In genomic region chr15:83774922-83775321, GRCm38 (mm10) we compare ENCODE assay signal across 22 mouse cellular contexts. TPM values are rescaled to one million over a fixed set of nuclear protein-coding genes. Genes with fewer than 3 reads are reported as not detected.
DNase-seq lines count a peak whose midpoint lies in the region; ATAC-seq and TF ChIP-seq lines count a peak whose summit lies in the region.
"Had no signal": no experiment of that assay in that cellular context is flagged by ENCODE, and none has a peak within 500 bp of the region (broad histone marks: within the 10 kb centered on the region; RNA-seq: fewer than 3 reads in every experiment).

No protein-coding gene starts in this region.

- peak; percentile 69; the same call in 1 of the 2 replicates for ATAC-seq in embryonic facial prominence, embryonic 14.5 days (ENCODE audit: low read depth)
- peak; percentile 37; the same call in 1 of the 2 replicates for ATAC-seq in forebrain, embryonic 14.5 days
- ATAC-seq in forebrain, postnatal 0 days = peak; percentile 26; the same call in 1 of the 2 replicates
- ATAC-seq: inflammation-experienced regulatory T-cells, adult 6 months; intestine, postnatal 0 days had no signal

- no peaks in the 10 kb centered on the region for H3K36me3 ChIP-seq in embryonic facial prominence, embryonic 14.5 days (ENCODE audit: control insufficient read depth, insufficient read depth, low read length)
- H3K36me3 ChIP-seq in embryonic facial prominence, embryonic 10.5 days (replicated peaks) = no peaks in the 10 kb centered on the region
- H3K36me3 ChIP-seq in forebrain, embryonic 14.5 days (ENCODE audit: control insufficient read depth, insufficient read depth, low read length) = no peaks in the 10 kb centered on the region
- H3K36me3 ChIP-seq in forebrain, postnatal 0 days (ENCODE audit: insufficient read depth) = no peaks in the 10 kb centered on the region
- H3K36me3 ChIP-seq: embryonic facial prominence, embryonic 13.5 days; heart, embryonic 12.5 days; hindbrain, embryonic 10.5 days; hindbrain, embryonic 15.5 days had no signal

- H3K9me3 ChIP-seq in embryonic facial prominence, embryonic 14.5 days (ENCODE audit: control insufficient read depth, low read length) = no peaks in the 10 kb centered on the region
- no peaks in the 10 kb centered on the region for H3K9me3 ChIP-seq in embryonic facial prominence, embryonic 10.5 days
- no peaks in the 10 kb centered on the region for H3K9me3 ChIP-seq in forebrain, embryonic 14.5 days (replicated peaks; ENCODE audit: control insufficient read depth, low read length)
- no peaks in the 10 kb centered on the region for H3K9me3 ChIP-seq in forebrain, postnatal 0 days (ENCODE audit: low read length)
- H3K9me3 ChIP-seq: embryonic facial prominence, embryonic 13.5 days; heart, embryonic 12.5 days; hindbrain, embryonic 10.5 days; hindbrain, embryonic 15.5 days had no signal

- H3K9ac ChIP-seq in embryonic facial prominence, embryonic 14.5 days (ENCODE audit: low read depth, low read length) = no peak overlapping the region
- H3K9ac ChIP-seq in forebrain, embryonic 14.5 days (ENCODE audit: low read length) = no peak overlapping the region
- no peak overlapping the region for H3K9ac ChIP-seq in forebrain, postnatal 0 days
- H3K9ac ChIP-seq: embryonic facial prominence, embryonic 13.5 days; heart, embryonic 12.5 days; hindbrain, embryonic 15.5 days had no signal

- TF ChIP-seq CTCF in left cerebral cortex, adult 2 months (IDR thresholded peaks at IDR 0.05) = no peak
- TF ChIP-seq CTCF in forebrain, postnatal 0 days (IDR thresholded peaks at IDR 0.05; ENCODE audit: low read depth) = no peak

- DNase-seq in embryonic facial prominence, embryonic 14.5 days (ENCODE audit: low spot score) = peak; percentile 48
- DNase-seq in embryonic facial prominence, embryonic 10.5 days (ENCODE audit: low spot score) = no peak
- peak; percentile 80 for DNase-seq in left cerebral cortex, postnatal 4 days
- no peak for DNase-seq in left cerebral cortex, adult 2 months (ENCODE audit: extremely low spot score in 1 of 2, low spot score in 2 of 2)
- peak; percentile 60 for DNase-seq in forebrain, embryonic 14.5 days (ENCODE audit: low spot score)
- no peak for DNase-seq in forebrain, postnatal 0 days
- no peak for DNase-seq in kidney, adult 18-20 months
- DNase-seq: adrenal gland, adult 2 months; adrenal gland, postnatal 25 days; cerebellum, adult 9-10 months; gastrocnemius, adult 2 months; gastrocnemius, postnatal 25 days had no signal

- H3K27ac ChIP-seq in embryonic facial prominence, embryonic 14.5 days (replicated peaks; ENCODE audit: low read depth, low read length) = no peak overlapping the region
- H3K27ac ChIP-seq in embryonic facial prominence, embryonic 10.5 days (replicated peaks) = no peak overlapping the region
- H3K27ac ChIP-seq in left cerebral cortex, adult 2 months = no peak overlapping the region
- H3K27ac ChIP-seq in forebrain, embryonic 14.5 days (ENCODE audit: low read depth, low read length) = 0 out of 2 replicates have a peak overlapping the region, but pooled peaks have one; percentile 21
- H3K27ac ChIP-seq in forebrain, postnatal 0 days (ENCODE audit: low read depth, low read length) = no peak overlapping the region
- H3K27ac ChIP-seq: embryonic facial prominence, embryonic 13.5 days; gastrocnemius, adult 2 months; hindbrain, embryonic 10.5 days; hindbrain, embryonic 15.5 days had no signal

- peaks cover 16% of the 10 kb centered on the region for H3K27me3 ChIP-seq in embryonic facial prominence, embryonic 14.5 days (replicated peaks; ENCODE audit: control insufficient read depth, insufficient read depth, low read length)
- peaks cover 56% of the 10 kb centered on the region for H3K27me3 ChIP-seq in embryonic facial prominence, embryonic 10.5 days (replicated peaks; ENCODE audit: low read depth, poor library complexity, severe bottlenecking)
- H3K27me3 ChIP-seq in forebrain, embryonic 14.5 days (replicated peaks; ENCODE audit: control insufficient read depth, insufficient read depth, low read length) = no peaks in the 10 kb centered on the region
- no peaks in the 10 kb centered on the region for H3K27me3 ChIP-seq in forebrain, postnatal 0 days (ENCODE audit: insufficient read depth, low read length)

- intact Hi-C loops in left cerebral cortex, postnatal 4 days (cut with DNase I) = no loop called here
- intact Hi-C loops in left cerebral cortex, adult 2 months (cut with DNase I) = loop anchor here (5.0 kb wide), 1 partner anchor 277 kb away; no protein-coding TSS in a partner anchor

- 47% methylated on average over 4 of the region's 4 CpGs for WGBS in embryonic facial prominence, embryonic 14.5 days
- WGBS in embryonic facial prominence, embryonic 10.5 days = 69% methylated on average over 4 of the region's 4 CpGs
- 54% methylated on average over 4 of the region's 4 CpGs for WGBS in forebrain, embryonic 14.5 days
- WGBS in forebrain, postnatal 0 days = 38% methylated on average over 4 of the region's 4 CpGs

- H3K4me1 ChIP-seq in embryonic facial prominence, embryonic 14.5 days (ENCODE audit: control insufficient read depth, insufficient read depth, low read length) = no peaks in the 10 kb centered on the region
- peaks cover 18% of the 10 kb centered on the region for H3K4me1 ChIP-seq in embryonic facial prominence, embryonic 10.5 days
- H3K4me1 ChIP-seq in forebrain, embryonic 14.5 days (ENCODE audit: control insufficient read depth, insufficient read depth, low read length) = peaks cover 13% of the 10 kb centered on the region; the same call in 1 of the 2 replicates
- peaks cover 19% of the 10 kb centered on the region for H3K4me1 ChIP-seq in forebrain, postnatal 0 days (ENCODE audit: insufficient read depth)

- no peak overlapping the region for H3K4me3 ChIP-seq in embryonic facial prominence, embryonic 14.5 days (ENCODE audit: low read depth, low read length)
- H3K4me3 ChIP-seq in embryonic facial prominence, embryonic 10.5 days = no peak overlapping the region
- H3K4me3 ChIP-seq in left cerebral cortex, adult 2 months = no peak overlapping the region
- no peak overlapping the region for H3K4me3 ChIP-seq in forebrain, embryonic 14.5 days (ENCODE audit: low read depth, low read length)
- no peak overlapping the region for H3K4me3 ChIP-seq in forebrain, postnatal 0 days (ENCODE audit: low read depth, low read length)
- H3K4me3 ChIP-seq: embryonic facial prominence, embryonic 13.5 days; erythroblast, embryonic 14.5 days; gastrocnemius, adult 2 months; heart, embryonic 12.5 days; hindbrain, embryonic 10.5 days; hindbrain, embryonic 15.5 days had no signal

- no peak overlapping the region for H3K4me2 ChIP-seq in embryonic facial prominence, embryonic 14.5 days (ENCODE audit: low read depth, low read length)
- no peak overlapping the region for H3K4me2 ChIP-seq in forebrain, embryonic 14.5 days (ENCODE audit: low read length)
- no peak overlapping the region for H3K4me2 ChIP-seq in forebrain, postnatal 0 days (ENCODE audit: low read depth)
- H3K4me2 ChIP-seq: embryonic facial prominence, embryonic 13.5 days; heart, embryonic 12.5 days; hindbrain, embryonic 15.5 days had no signal

RNA-seq across cellular contexts. Expression of gene Mpped1, which starts 4.3 kb away (rescaled TPM):
- 5.2 and 6.9 TPM in 2 replicates for polyA plus RNA-seq in embryonic facial prominence, embryonic 14.5 days (2014; fragmentation: Nextera tagmentation; extraction: Ambion mirVana)
- polyA plus RNA-seq in embryonic facial prominence, embryonic 10.5 days (2016; fragmentation: Nextera tagmentation; extraction: Ambion mirVana) = 6.4 and 7.0 TPM in 2 replicates
- total RNA-seq in left cerebral cortex, postnatal 4 days (2021) = 100 to 1,000 TPM; 444 to 539 TPM
- 100 to 1,000 TPM; 201 to 208 TPM for total RNA-seq in left cerebral cortex, adult 2 months (2021)
- polyA plus RNA-seq in forebrain, embryonic 14.5 days (2014; fragmentation: Nextera tagmentation; extraction: Ambion mirVana) = 194 and 262 TPM in 2 replicates
- total RNA-seq in forebrain, postnatal 0 days (2014; rRNA removed) = 352 and 534 TPM in 2 replicates
- 227 and 361 TPM in 2 replicates for polyA plus RNA-seq in forebrain, postnatal 0 days (2015; fragmentation: Nextera tagmentation; extraction: Ambion mirVana)
- total RNA-seq: adrenal gland, adult 2 months; adrenal gland, postnatal 25 days; gastrocnemius, adult 2 months; gastrocnemius, postnatal 25 days; granulocyte monocyte progenitor cell, adult 5-6 weeks; heart, adult 8-10 months; heart, postnatal 25 days had no signal
- polyA plus RNA-seq: adrenal gland, adult 2 months; erythroblast, embryonic 14.5 days; inflammation-experienced regulatory T-cells, adult 6 months had no signal

RNA-seq across cellular contexts. Expression of gene Scube1, which starts 50.1 kb away (rescaled TPM):
- polyA plus RNA-seq in embryonic facial prominence, embryonic 14.5 days (2014; fragmentation: Nextera tagmentation; extraction: Ambion mirVana) = 12.6 and 17.3 TPM in 2 replicates
- polyA plus RNA-seq in embryonic facial prominence, embryonic 10.5 days (2016; fragmentation: Nextera tagmentation; extraction: Ambion mirVana) = 51.4 and 52.4 TPM in 2 replicates
- total RNA-seq in left cerebral cortex, postnatal 4 days (2021) = 10 to 100 TPM; 61.6 to 73.2 TPM
- total RNA-seq in left cerebral cortex, adult 2 months (2021) = 10 to 100 TPM; 72.2 to 74.2 TPM
- 8.2 and 13.6 TPM in 2 replicates for polyA plus RNA-seq in forebrain, embryonic 14.5 days (2014; fragmentation: Nextera tagmentation; extraction: Ambion mirVana)
- 28.1 and 33.5 TPM in 2 replicates for total RNA-seq in forebrain, postnatal 0 days (2014; rRNA removed)
- 9.7 and 12.0 TPM in 2 replicates for polyA plus RNA-seq in forebrain, postnatal 0 days (2015; fragmentation: Nextera tagmentation; extraction: Ambion mirVana)
- total RNA-seq: granulocyte monocyte progenitor cell, adult 5-6 weeks had no signal
- polyA plus RNA-seq: erythroblast, embryonic 14.5 days; inflammation-experienced regulatory T-cells, adult 6 months had no signal

Comparison
In these comparisons a context has a peak if more than half of its experiments do, and no peak if none do; other contexts are left out.
1. DNase-seq: peak in embryonic facial prominence, embryonic 14.5 days (single experiment), left cerebral cortex, postnatal 4 days (single experiment) and forebrain, embryonic 14.5 days (single experiment); none in embryonic facial prominence, embryonic 10.5 days (single experiment), left cerebral cortex, adult 2 months (0 of 2), forebrain, postnatal 0 days (single experiment) and kidney, adult 18-20 months (single experiment).
2. RNA of gene Mpped1, which starts 4.3 kb away (polyA plus RNA-seq): 227 to 361 TPM in forebrain, postnatal 0 days and 194 to 262 TPM in forebrain, embryonic 14.5 days; 6.4 to 7.0 TPM in embryonic facial prominence, embryonic 10.5 days and 5.2 to 6.9 TPM in embryonic facial prominence, embryonic 14.5 days; every median in the first group is over 10 times any median in the second.
3. Peak in every context shown above with its lines, with median percentiles within 50 percentile points of each other: ATAC-seq.